8 mouse cellular contexts compared by ENCODE assay signal in the genomic region with DNA sequence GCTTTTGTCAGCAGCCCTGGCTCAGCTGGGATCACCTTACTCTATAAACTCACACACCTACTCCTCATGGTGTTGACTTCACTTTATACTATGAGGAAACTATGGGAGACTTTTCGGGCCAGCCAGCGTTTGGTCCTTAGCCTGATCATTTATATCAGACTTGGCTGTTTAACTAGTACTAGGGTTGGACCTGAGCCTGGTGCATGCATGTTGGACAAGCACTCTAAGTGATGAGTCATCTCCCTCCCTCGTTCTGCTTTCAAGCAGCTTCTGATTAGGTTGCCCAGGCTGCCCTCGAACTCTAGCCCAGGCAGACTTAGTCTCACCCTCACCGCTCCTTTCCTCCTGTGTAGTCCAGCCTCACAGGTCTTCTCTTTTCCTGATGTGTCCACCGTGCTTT. TPM values are rescaled to one million over a fixed set of nuclear protein-coding genes. Genes with fewer than 3 reads are reported as not detected.
DNase-seq lines count a peak whose midpoint lies in the region.

No protein-coding gene starts in this region.

- DNase-seq in lung, adult 18-20 months: peak; percentile 53 to 66
- no peak for DNase-seq in lung, postnatal 10 days
- peak; percentile 39 for DNase-seq in ZHBTc4 (ENCODE audit: low read depth, low spot score)
- peak; percentile 44 for DNase-seq in fibroblast of lung, adult 2 months (ENCODE audit: low read depth)
- peak; percentile 28 for DNase-seq in lung, postnatal 14 days
- no peak for DNase-seq in layer of hippocampus, postnatal 14 days (ENCODE audit: low spot score in 2 of 2)
- no peak for DNase-seq in thymus, adult 18-20 months
- DNase-seq in natural killer cell, adult 2 months (ENCODE audit: low spot score in 2 of 2): no peak

RNA-seq across cellular contexts. Expression of gene Whamm, which starts 2.3 kb away (rescaled TPM):
- total RNA-seq in layer of hippocampus, postnatal 14 days (2021): 10 to 100 TPM; 16.0 to 19.7 TPM

RNA-seq across cellular contexts. Expression of gene Fsd2, which starts 6.7 kb away (rescaled TPM):
- under 1 TPM; 0.10 to 0.32 TPM for total RNA-seq in layer of hippocampus, postnatal 14 days (2021)

Comparison
In these comparisons a context has a peak if more than half of its experiments do, and no peak if none do; other contexts are left out.
1. DNase-seq: peak in lung, adult 18-20 months (2 of 2), ZHBTc4 (single experiment), fibroblast of lung, adult 2 months (single experiment) and lung, postnatal 14 days (single experiment); none in lung, postnatal 10 days (single experiment), layer of hippocampus, postnatal 14 days (0 of 2), thymus, adult 18-20 months (0 of 2) and natural killer cell, adult 2 months (0 of 2).